Mouse (Mus musculus) frontal cortex, postnatal 14 days (tissue): Measurements from ENCODE around the gene Pde4b.
"Not testable (repeated sequence)": the region's sequence is repeated elsewhere in the genome, so short reads cannot be mapped to it uniquely, and the experiment has no call there.

Experiments used
- DNase-seq, 2 experiments: peaks; one replicate each; pipeline ENCODE4 v3.0.0; 2022; ENCODE audit warnings: low spot score in 2 of 2

Pde4b gene

GRCm38 (mm10) chr4:102087091-102087565 lies at the start of gene Pde4b:
TSS of gene Pde4b (plus strand) at chr4:102087543.
- no peak for DNase-seq

- DNase-seq, result no peak
Measured at GRCm38 (mm10) chr4:102040190-102040589, 47.2 kb upstream of the Pde4b start.

GRCm38 (mm10) chr4:102045183-102046140 lies 41.9 kb upstream of the Pde4b start:
- no peak for DNase-seq

- DNase-seq, result not testable (repeated sequence)
Measured at GRCm38 (mm10) chr4:102049368-102049767, 38.0 kb upstream of the Pde4b start.

- no peak for DNase-seq
Measured at GRCm38 (mm10) chr4:102061322-102061721, 26.0 kb upstream of the Pde4b start.

- DNase-seq, result no peak
Measured at GRCm38 (mm10) chr4:102069314-102069713, 18.0 kb upstream of the Pde4b start.

GRCm38 (mm10) chr4:102086336-102086735 lies 1.0 kb upstream of the Pde4b start:
- no peak for DNase-seq

GRCm38 (mm10) chr4:102087566-102088234 lies 357 bp downstream of the Pde4b start:
- DNase-seq, result peak; percentile 20 to 40

GRCm38 (mm10) chr4:102088235-102088867 lies 1.0 kb downstream of the Pde4b start:
- peak; percentile 6 to 20 for DNase-seq

GRCm38 (mm10) chr4:102095851-102096250 lies 8.5 kb downstream of the Pde4b start:
- DNase-seq, result no peak

GRCm38 (mm10) chr4:102102241-102102640 lies 14.9 kb downstream of the Pde4b start:
- no peak for DNase-seq

- no peak for DNase-seq
Measured at GRCm38 (mm10) chr4:102104534-102105014, 17.2 kb downstream of the Pde4b start.

GRCm38 (mm10) chr4:102106771-102107170 lies 19.4 kb downstream of the Pde4b start:
- no peak for DNase-seq

GRCm38 (mm10) chr4:102119454-102119853 lies 32.1 kb downstream of the Pde4b start:
- DNase-seq, result no peak

GRCm38 (mm10) chr4:102136366-102136849 lies 49.1 kb downstream of the Pde4b start:
- no peak for DNase-seq

- DNase-seq, result no peak
Measured at GRCm38 (mm10) chr4:102138346-102138745, 51.0 kb downstream of the Pde4b start.

GRCm38 (mm10) chr4:102141241-102141640 lies 53.9 kb downstream of the Pde4b start:
- DNase-seq, result no peak

GRCm38 (mm10) chr4:102148766-102149165 lies 61.4 kb downstream of the Pde4b start:
- DNase-seq, result peak; percentile 34 to 53

- no peak for DNase-seq
Measured at GRCm38 (mm10) chr4:102159178-102159577, 71.8 kb downstream of the Pde4b start.

- no peak for DNase-seq
Measured at GRCm38 (mm10) chr4:102171636-102172035, 84.3 kb downstream of the Pde4b start.

- DNase-seq, result no peak
Measured at GRCm38 (mm10) chr4:102172711-102173213, 85.4 kb downstream of the Pde4b start.

- no peak for DNase-seq
Measured at GRCm38 (mm10) chr4:102175985-102176384, 88.6 kb downstream of the Pde4b start.
